Mouse (Mus musculus): Measurements from ENCODE around the gene Polr2i. TPM values are rescaled to one million over a fixed set of nuclear protein-coding genes. Genes with fewer than 3 reads are reported as not detected.
"Not testable (repeated sequence)": the region's sequence is repeated elsewhere in the genome, so short reads cannot be mapped to it uniquely, and the experiment has no call there.

The Polr2i gene
- total RNA-seq, 2 experiments from 2014 or later, result 61.9 to 70.3 TPM

- peak; percentile 81 for DNase-seq
Observed at GRCm38 (mm10) chr7:30205383-30205782, 26.4 kb upstream of the Polr2i start.

- not testable (repeated sequence) for DNase-seq
Observed at GRCm38 (mm10) chr7:30206364-30206763, 25.4 kb upstream of the Polr2i start.

GRCm38 (mm10) chr7:30211025-30211424 is 20.7 kb upstream of the Polr2i start:
- DNase-seq, result no peak

GRCm38 (mm10) chr7:30213881-30214280 is 17.9 kb upstream of the Polr2i start:
- no peak for DNase-seq

DNA sequence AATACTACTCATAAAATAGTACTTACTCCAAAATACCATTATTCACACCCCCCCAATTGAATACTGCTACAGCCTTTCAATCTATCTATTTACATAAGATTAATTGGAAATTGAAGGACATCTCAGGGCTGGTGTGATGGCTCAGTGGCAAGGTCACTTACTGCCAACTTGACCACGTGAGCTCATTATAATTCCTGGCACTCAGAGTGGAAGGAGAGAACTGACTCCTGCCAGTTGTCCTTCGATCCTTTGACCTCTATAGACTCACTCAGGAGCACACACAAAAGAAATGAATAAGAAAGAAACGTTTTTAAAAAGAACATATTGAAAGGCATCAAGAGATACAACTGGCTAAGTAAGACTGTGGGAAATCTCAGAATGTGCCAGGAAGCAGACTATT is 15.9 kb upstream of the Polr2i start:
- no peak for DNase-seq

- DNase-seq, result peak; percentile 85
Observed at GRCm38 (mm10) chr7:30216723-30217151, 15.0 kb upstream of the Polr2i start.

GRCm38 (mm10) chr7:30217277-30217676 is 14.5 kb upstream of the Polr2i start:
- DNase-seq, result no peak

GRCm38 (mm10) chr7:30219293-30220007 is 12.3 kb upstream of the Polr2i start:
- DNase-seq, result peak; percentile 71

DNA sequence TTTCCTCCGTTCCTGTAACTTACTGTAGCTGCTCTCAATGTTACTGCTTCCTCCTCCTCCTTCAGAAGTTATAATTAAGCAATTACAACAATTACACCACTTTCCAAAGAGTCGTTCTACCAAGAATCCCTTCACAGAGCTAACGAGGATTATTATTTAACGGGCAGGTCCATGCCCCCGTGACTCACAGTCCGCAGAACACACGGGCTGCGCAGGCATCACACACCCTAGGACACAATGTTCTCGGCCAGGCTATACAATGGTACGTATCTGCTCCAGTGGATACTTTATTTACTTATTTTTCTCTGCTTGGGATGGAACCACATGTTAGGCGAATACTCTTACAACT is 11.8 kb upstream of the Polr2i start:
- DNase-seq, result no peak

GRCm38 (mm10) chr7:30221433-30221832 is 10.3 kb upstream of the Polr2i start:
- no peak for DNase-seq

GRCm38 (mm10) chr7:30222205-30222604 is 9.5 kb upstream of the Polr2i start:
- no peak for DNase-seq

- DNase-seq, result no peak
Observed at GRCm38 (mm10) chr7:30224206-30224605, 7.5 kb upstream of the Polr2i start.

DNA sequence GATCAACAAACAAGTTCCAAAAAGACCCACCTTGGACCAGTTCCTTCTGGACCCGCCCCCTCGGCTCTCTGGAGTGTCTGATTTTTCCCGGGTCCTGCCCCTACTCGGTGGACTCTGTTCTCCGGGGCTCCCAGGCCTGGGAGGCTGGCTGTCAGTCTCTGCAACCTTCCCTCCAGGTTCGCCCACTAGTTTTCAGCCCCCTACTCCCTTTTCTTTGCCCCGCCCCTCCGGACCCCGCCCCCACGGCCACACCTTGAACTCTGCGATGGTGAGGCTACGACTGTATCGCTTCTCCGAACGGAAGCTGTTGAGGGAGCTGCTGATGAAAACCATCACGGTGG is 450 bp upstream of the Polr2i start:
- no peak for DNase-seq

DNA sequence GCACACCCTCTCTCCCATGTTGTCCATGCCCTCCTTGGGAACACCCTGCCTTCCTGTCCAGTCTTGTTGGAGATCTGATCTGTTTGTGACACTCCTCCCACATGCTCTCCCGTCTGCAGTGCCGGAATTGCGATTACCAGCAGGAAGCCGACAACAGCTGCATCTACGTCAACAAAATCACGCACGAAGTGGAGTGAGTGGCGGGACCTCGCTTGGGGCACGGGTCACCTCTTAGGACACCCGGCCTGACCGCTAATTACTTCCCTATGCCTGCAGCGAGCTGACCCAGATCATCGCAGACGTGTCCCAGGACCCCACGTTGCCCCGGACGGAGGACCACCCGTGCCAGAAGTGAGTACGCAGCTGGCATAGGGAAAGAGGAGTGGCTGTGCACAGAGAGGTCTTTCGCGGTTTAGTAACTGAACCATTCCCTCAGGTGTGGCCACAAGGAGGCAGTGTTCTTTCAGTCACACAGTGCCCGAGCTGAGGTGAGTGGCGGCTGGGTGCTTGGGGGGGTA is 942 bp downstream of the Polr2i start:
- DNase-seq, result peak; percentile 77

DNA sequence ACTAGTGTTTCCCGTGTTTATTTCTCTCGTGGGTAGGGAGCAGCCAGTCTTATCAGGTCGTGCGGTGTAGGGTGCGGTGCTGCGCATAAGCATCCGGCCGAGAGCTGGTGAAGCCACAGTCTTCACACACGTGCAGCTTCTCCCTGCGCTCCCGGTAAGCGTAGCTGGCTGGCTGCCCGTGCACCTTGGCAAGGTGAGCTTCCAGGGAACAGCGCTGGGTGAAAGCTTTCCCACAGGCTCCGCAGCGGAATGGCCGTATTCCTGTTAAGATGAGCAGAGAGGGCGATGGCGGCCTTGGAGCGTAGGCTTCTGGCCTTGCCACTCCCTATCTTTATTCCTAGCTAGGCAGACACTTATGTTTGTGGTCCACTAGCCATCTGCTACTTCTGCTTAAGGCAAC is 1.6 kb downstream of the Polr2i start:
- DNase-seq, result peak; percentile 30

DNA sequence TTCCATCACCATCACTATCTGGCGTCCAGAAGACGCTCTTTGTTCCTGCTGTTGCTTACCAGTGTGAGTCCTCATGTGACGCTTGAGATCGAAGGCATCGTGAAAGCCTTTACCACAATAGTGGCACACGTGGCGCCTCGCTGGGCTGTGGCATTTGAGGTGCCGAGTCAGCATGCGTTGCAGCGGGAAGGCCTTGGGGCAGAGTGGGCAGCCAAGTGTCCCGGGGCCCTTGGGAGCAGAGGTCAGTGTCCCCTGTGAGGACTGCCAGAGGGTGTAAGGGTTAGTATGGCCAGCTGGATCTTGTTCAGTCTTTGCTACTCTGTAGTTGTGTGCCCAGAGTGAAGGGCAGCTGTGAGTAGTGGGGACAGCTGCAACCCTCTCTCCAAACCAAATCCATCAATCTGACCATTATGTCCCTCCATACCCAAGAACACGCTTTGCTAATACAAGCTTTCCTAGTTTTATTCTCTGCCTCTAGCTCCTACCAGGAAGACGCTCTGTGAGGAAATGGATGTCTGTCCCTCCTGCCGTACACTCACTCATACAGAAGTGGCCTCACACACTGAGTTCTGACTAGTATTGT is 2.6 kb downstream of the Polr2i start:
- DNase-seq, result no peak

- DNase-seq, result no peak
Observed at GRCm38 (mm10) chr7:30235091-30235490, 3.3 kb downstream of the Polr2i start.

DNA sequence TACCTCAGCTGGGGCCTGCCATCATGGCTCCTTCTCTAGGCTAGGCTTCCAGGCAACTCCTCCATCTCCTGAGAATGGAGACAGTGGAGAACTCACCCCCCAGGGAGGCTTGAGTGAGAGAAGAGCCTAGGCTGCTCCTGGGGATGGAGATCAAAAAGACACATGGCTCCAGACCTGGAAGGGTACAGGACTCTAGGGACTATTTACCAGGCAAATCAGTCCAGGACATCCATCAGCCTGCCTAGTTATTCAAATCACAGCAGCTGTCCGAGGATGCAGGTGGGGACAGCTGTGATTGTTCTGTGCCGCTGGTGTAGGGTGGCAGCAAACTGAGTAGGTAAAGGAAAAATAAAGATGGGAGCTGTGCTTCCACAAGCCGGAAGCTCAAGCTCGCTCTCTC is 3.9 kb downstream of the Polr2i start, which contains the start of gene Ovol3:
Gene Ovol3, minus strand, starts transcription at position 101 of the 400 bp plus-strand sequence.
- no peak for DNase-seq

DNA sequence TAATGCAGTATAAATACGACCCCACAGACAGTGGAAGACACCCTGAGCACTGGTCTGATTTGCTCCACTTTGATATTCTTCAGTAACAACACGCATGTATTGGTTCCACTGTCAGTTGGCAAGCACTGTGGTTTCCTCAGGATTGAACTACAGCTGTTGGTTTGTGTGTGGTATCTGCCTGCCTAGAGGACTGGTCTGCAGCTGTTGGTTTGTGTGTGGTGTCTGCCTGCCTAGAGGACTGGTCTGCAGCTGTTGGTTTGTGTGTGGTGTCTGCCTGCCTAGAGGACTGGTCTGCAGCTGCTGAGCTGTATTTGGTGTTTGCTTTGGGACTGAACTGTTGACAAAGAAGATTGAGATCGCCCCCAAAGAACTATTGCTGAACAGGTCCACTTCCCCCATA is 5.6 kb downstream of the Polr2i start:
- DNase-seq, result not testable (repeated sequence)

DNA sequence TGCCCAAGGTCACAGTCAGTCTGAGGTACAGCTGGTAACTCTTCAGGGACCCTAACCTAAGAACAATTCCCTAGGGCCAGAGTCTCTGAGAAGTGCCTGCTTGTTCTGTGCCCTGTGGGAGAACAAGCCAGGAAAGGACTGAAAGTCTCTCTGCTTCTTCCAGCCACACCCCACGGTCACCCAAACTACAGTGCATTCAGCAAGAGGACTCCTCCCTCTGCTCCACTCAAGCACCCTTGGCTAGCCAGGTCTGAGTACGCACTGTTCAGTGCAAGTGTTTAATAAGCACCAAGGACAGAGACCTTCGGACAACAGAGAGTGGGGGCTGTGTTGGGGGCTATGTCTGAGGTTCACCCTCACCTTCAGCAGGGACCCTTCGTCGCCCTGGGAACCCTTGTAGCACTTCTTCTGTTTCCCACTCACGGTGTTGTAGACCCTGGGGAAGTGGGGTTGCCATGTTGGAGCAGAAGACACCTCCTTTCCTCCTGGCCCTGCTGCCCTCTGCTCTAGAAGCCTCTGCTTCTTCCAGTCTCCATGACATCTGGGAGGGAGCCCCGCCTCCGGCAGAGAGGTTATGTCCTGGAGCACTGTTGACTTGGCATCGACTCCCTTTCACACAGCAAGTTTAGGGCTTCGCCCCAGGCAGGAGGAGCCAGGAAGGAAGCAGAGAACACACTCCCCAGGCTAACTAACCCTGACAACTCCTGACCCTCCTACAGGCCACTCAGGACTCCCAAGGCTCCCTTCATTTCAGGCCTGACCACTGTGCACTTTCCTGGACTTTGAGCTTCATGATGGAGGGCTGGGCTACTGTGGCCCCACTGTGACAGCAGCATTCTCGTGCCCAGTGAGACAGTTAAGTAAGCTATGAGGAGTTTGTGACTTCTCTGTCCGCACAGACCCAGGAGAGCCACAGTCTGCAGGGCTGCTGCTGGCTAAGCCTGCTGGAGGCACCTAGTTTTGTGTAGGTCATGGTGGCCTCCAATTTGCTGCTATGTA is 20.5 kb downstream of the Polr2i start:
- no peak for DNase-seq

DNA sequence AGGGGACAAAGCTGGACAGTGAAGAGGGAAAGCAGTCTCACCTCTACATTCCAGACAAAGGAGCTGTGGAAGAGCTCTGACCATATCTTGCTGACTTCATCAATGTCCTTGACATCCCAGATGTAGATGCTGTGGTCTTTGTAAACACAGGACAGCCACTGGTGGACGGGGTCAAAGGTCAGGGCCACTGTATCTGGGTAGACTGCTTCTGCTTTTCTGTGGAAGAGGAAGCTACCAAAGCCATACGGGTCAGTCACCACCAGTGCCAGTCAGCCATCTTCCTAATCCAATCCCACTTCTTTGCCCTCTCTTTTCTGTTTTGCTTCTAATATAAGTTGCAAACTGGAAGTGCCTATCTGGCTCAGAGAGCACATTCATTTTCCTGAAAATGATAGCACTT is 33.3 kb downstream of the Polr2i start:
- no peak for DNase-seq

DNA sequence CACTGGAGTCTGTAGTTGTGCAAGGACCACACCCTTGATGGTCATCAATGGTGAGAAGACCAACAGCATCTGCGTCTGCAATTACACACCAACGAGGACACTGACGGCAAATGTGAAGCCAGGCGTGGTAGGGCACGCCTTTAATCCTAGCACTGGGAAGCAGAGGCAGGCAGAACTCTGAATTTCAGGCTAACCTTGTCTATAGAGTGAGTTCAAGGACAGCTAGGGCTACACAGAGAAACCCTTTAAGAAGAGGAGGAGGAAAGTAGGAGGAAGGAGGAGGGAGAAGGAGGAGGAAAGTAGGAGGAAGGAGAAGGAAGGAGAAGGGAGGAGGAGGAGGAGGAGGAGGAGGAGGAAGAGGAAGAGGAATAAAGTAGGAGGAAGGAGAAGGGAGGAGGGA is 33.8 kb downstream of the Polr2i start:
- DNase-seq, result no peak

DNA sequence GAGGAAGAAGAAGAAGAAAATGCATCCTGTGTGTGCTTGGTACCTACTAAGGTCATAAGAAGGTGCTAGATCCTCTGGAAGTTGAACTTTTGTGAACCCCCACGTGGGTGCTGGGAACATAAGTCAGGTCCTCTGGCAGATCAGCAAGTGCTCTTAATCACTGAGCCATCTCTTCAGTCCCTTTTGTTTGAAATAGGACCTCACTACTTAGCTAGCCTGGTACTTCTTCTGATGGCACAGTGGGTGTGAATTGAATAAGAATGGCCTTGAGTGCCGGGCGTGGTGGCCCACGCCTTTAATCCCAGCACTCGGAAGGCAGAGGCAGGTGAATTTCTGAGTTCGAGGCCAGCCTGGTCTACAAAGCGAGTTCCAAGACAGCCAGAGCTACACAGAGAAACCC is 34.2 kb downstream of the Polr2i start:
- no peak for DNase-seq
